Mouse (Mus musculus): ENCODE results near the gene Rasa3. TPM values are rescaled to one million over a fixed set of nuclear protein-coding genes. Genes with fewer than 3 reads are reported as not detected.

Gene Rasa3
- polyA plus RNA-seq, 1 experiment from 2014 or later: 9.9 TPM

- peak; percentile 44 for ATAC-seq
- Histone ChIP-seq H3K27ac (ENCODE audit: low read depth, low read length) (peak overlapping the region; percentile 67), H3K4me3 (ENCODE audit: low read depth, low read length) (peak overlapping the region; percentile 75), H3K9ac (ENCODE audit: low read depth, low read length) (peak overlapping the region; percentile 70), H3K4me1 (replicated peaks; ENCODE audit: control insufficient read depth, insufficient read depth, low read length) (no peaks in the 10 kb centered on the region), H3K4me2 (replicated peaks; ENCODE audit: low read depth) (peak overlapping the region; percentile 97), H3K36me3 (ENCODE audit: control insufficient read depth, insufficient read depth) (no peaks in the 10 kb centered on the region), H3K9me3 (ENCODE audit: control insufficient read depth) (no peaks in the 10 kb centered on the region), H3K27me3 (replicated peaks; ENCODE audit: control insufficient read depth, insufficient read depth, low read length) (0 out of 2 replicates have a peak, but pooled peaks cover 6% of the 10 kb centered on the region)
- TF ChIP-seq CTCF (IDR thresholded peaks at IDR 0.05; ENCODE audit: low read depth): peak; percentile 54
- under 1% methylated on average over 46 of the region's 47 CpGs for WGBS
Measured at GRCm38 (mm10) chr8:13676701-13677412, 546 bp downstream of the Rasa3 start.

GRCm38 (mm10) chr8:13676302-13676700, 1.1 kb downstream of the Rasa3 start:
- Histone ChIP-seq H3K27ac (ENCODE audit: low read depth, low read length) (peak overlapping the region; percentile 67), H3K4me1 (replicated peaks; ENCODE audit: control insufficient read depth, insufficient read depth, low read length) (no peaks in the 10 kb centered on the region), H3K4me3 (ENCODE audit: low read depth, low read length) (peak overlapping the region; percentile 75), H3K36me3 (ENCODE audit: control insufficient read depth, insufficient read depth) (no peaks in the 10 kb centered on the region), H3K4me2 (replicated peaks; ENCODE audit: low read depth) (peak overlapping the region; percentile 97), H3K27me3 (replicated peaks; ENCODE audit: control insufficient read depth, insufficient read depth, low read length) (0 out of 2 replicates have a peak, but pooled peaks cover 6% of the 10 kb centered on the region), H3K9me3 (ENCODE audit: control insufficient read depth) (no peaks in the 10 kb centered on the region), H3K9ac (ENCODE audit: low read depth, low read length) (peak overlapping the region; percentile 70; the same call in 1 of the 2 replicates)
- peak; percentile 23 for ATAC-seq
- 2% methylated on average over 12 of the region's 12 CpGs for WGBS
- peak; percentile 52 for TF ChIP-seq CTCF (IDR thresholded peaks at IDR 0.05; ENCODE audit: low read depth)

- H3K4me3 ChIP-seq (ENCODE audit: low read depth, low read length): peak overlapping the region; percentile 75
- 0 out of 2 replicates have a peak, but pooled peaks cover 6% of the 10 kb centered on the region for H3K27me3 ChIP-seq (replicated peaks; ENCODE audit: control insufficient read depth, insufficient read depth, low read length)
- H3K36me3 ChIP-seq (ENCODE audit: control insufficient read depth, insufficient read depth): no peaks in the 10 kb centered on the region
- 0 out of 2 replicates have a peak overlapping the region, but pooled peaks have one; percentile 67 for H3K27ac ChIP-seq (ENCODE audit: low read depth, low read length)
- H3K4me2 ChIP-seq (replicated peaks; ENCODE audit: low read depth): peak overlapping the region; percentile 97
- ATAC-seq: no peak
- no peak for TF ChIP-seq CTCF (IDR thresholded peaks at IDR 0.05; ENCODE audit: low read depth)
- 40% methylated on average over 8 of the region's 8 CpGs for WGBS
- H3K9ac ChIP-seq (ENCODE audit: low read depth, low read length): peak overlapping the region; percentile 44; the same call in 1 of the 2 replicates
- H3K9me3 ChIP-seq (ENCODE audit: control insufficient read depth): no peaks in the 10 kb centered on the region
- no peaks in the 10 kb centered on the region for H3K4me1 ChIP-seq (replicated peaks; ENCODE audit: control insufficient read depth, insufficient read depth, low read length)
Measured at GRCm38 (mm10) chr8:13675524-13675923, 1.9 kb downstream of the Rasa3 start.

- 0 out of 2 replicates have a peak, but pooled peaks cover 6% of the 10 kb centered on the region for H3K27me3 ChIP-seq (replicated peaks; ENCODE audit: control insufficient read depth, insufficient read depth, low read length)
- peak overlapping the region; percentile 75 for H3K4me3 ChIP-seq (ENCODE audit: low read depth, low read length)
- ATAC-seq: no peak
- TF ChIP-seq CTCF (IDR thresholded peaks at IDR 0.05; ENCODE audit: low read depth): no peak
- 55% methylated on average over 4 of the region's 4 CpGs for WGBS
- peak overlapping the region; percentile 97 for H3K4me2 ChIP-seq (replicated peaks; ENCODE audit: low read depth)
- H3K36me3 ChIP-seq (ENCODE audit: control insufficient read depth, insufficient read depth): no peaks in the 10 kb centered on the region
- H3K27ac ChIP-seq (ENCODE audit: low read depth, low read length): no peak overlapping the region
- no peak overlapping the region for H3K9ac ChIP-seq (ENCODE audit: low read depth, low read length)
- H3K9me3 ChIP-seq (ENCODE audit: control insufficient read depth): no peaks in the 10 kb centered on the region
- H3K4me1 ChIP-seq (replicated peaks; ENCODE audit: control insufficient read depth, insufficient read depth, low read length): no peaks in the 10 kb centered on the region
Measured at GRCm38 (mm10) chr8:13675121-13675520, 2.3 kb downstream of the Rasa3 start.

GRCm38 (mm10) chr8:13674294-13675010, 3.0 kb downstream of the Rasa3 start:
- no peak overlapping the region for H3K27ac ChIP-seq (ENCODE audit: low read depth, low read length)
- H3K4me2 ChIP-seq (replicated peaks; ENCODE audit: low read depth): peak overlapping the region; percentile 97; the same call in 1 of the 2 replicates
- no peak for ATAC-seq

GRCm38 (mm10) chr8:13673215-13673614, 4.2 kb downstream of the Rasa3 start:
- Histone ChIP-seq H3K27ac (ENCODE audit: low read depth, low read length) (0 out of 2 replicates have a peak overlapping the region, but pooled peaks have one; percentile 21), H3K9me3 (ENCODE audit: control insufficient read depth) (no peaks in the 10 kb centered on the region), H3K27me3 (replicated peaks; ENCODE audit: control insufficient read depth, insufficient read depth, low read length) (no peaks in the 10 kb centered on the region), H3K4me3 (ENCODE audit: low read depth, low read length) (no peak overlapping the region), H3K9ac (ENCODE audit: low read depth, low read length) (no peak overlapping the region), H3K4me2 (replicated peaks; ENCODE audit: low read depth) (no peak overlapping the region), H3K36me3 (ENCODE audit: control insufficient read depth, insufficient read depth) (no peaks in the 10 kb centered on the region), H3K4me1 (replicated peaks; ENCODE audit: control insufficient read depth, insufficient read depth, low read length) (peaks cover 5% of the 10 kb centered on the region; the same call in 1 of the 2 replicates)
- no peak for ATAC-seq
- TF ChIP-seq CTCF (IDR thresholded peaks at IDR 0.05; ENCODE audit: low read depth): peak; percentile 48
- WGBS: 72% methylated on average over 4 of the region's 4 CpGs

More at GRCm38 (mm10) chr8:13674294-13675010, 3.0 kb downstream of the Rasa3 start:
- Histone ChIP-seq H3K4me3 (ENCODE audit: low read depth, low read length) (no peak overlapping the region), H3K4me1 (replicated peaks; ENCODE audit: control insufficient read depth, insufficient read depth, low read length) (no peaks in the 10 kb centered on the region; the same call in 1 of the 2 replicates), H3K27me3 (replicated peaks; ENCODE audit: control insufficient read depth, insufficient read depth, low read length) (0 out of 2 replicates have a peak, but pooled peaks cover 6% of the 10 kb centered on the region), H3K9ac (ENCODE audit: low read depth, low read length) (no peak overlapping the region), H3K9me3 (ENCODE audit: control insufficient read depth) (no peaks in the 10 kb centered on the region), H3K36me3 (ENCODE audit: control insufficient read depth, insufficient read depth) (no peaks in the 10 kb centered on the region)
- WGBS: 59% methylated on average over 12 of the region's 12 CpGs
- TF ChIP-seq CTCF (IDR thresholded peaks at IDR 0.05; ENCODE audit: low read depth): 0 out of 2 replicates have a peak, but pooled peaks have one; percentile 18
